Mouse (Mus musculus) embryonic fibroblast, embryonic 13.5 days (primary cell): ENCODE data around the gene Pfkfb2. TPM values are rescaled to one million over a fixed set of nuclear protein-coding genes. Genes with fewer than 3 reads are reported as not detected.

Experiments
- H3K27ac ChIP-seq: 2 replicates; pipeline ENCODE4 v1.5.1; 2012; ENCODE audit warnings: low read length, control low read depth, inconsistent platforms; ENCODE audit not compliant: insufficient read depth
- H3K4me1 ChIP-seq: 2 replicates; pipeline ENCODE4 v1.6.1; 2011; ENCODE audit warnings: low read length; ENCODE audit not compliant: control insufficient read depth, insufficient read depth
- H3K4me3 ChIP-seq: 2 replicates; pipeline ENCODE4 v1.5.1; 2011; ENCODE audit warnings: mild to moderate bottlenecking, control low read depth, low read length; ENCODE audit not compliant: insufficient read depth
- CTCF ChIP-seq: IDR thresholded peaks from 2 replicates; pipeline ENCODE4 v1.5.1; 2011; ENCODE audit warnings: mild to moderate bottlenecking, control low read depth, low read length, moderate library complexity, borderline replicate concordance; ENCODE audit not compliant: insufficient read depth
- POLR2A ChIP-seq: IDR thresholded peaks from 2 replicates; pipeline ENCODE4 v1.6.1; 2011; ENCODE audit warnings: low read depth, mild to moderate bottlenecking, control low read depth, low read length, moderate library complexity
- polyA plus RNA-seq: library from polyadenylated mRNA; stranded (reverse); fragments of >200 nt; gene quantifications from 2 replicates; pipeline ENCODE4 v1.2.4, GENCODE M21; 2011; ENCODE audit warnings: low read depth; ENCODE audit not compliant: missing spikeins, insufficient read length

Gene Pfkfb2
- polyA plus RNA-seq, 1 experiment = 16.1 TPM

GRCm38 (mm10) chr1:130761597-130761996 is 32.5 kb upstream of the Pfkfb2 start:
- H3K4me1 ChIP-seq = no peaks in the 10 kb centered on the region
- no peak overlapping the region for H3K4me3 ChIP-seq
- no peak overlapping the region for H3K27ac ChIP-seq
- TF ChIP-seq POLR2A (no peak), CTCF (no peak)

GRCm38 (mm10) chr1:130759689-130760088 is 30.6 kb upstream of the Pfkfb2 start:
- H3K4me3 ChIP-seq = no peak overlapping the region
- no peaks in the 10 kb centered on the region for H3K4me1 ChIP-seq
- TF ChIP-seq CTCF (no peak), POLR2A (no peak)
- H3K27ac ChIP-seq = no peak overlapping the region

GRCm38 (mm10) chr1:130746819-130747218 is 17.8 kb upstream of the Pfkfb2 start:
- Histone ChIP-seq H3K4me3 (no peak overlapping the region), H3K4me1 (peaks cover 8% of the 10 kb centered on the region; the same call in 1 of the 2 replicates), H3K27ac (no peak overlapping the region)
- TF ChIP-seq POLR2A (no peak), CTCF (no peak)

- no peak overlapping the region for H3K27ac ChIP-seq
- H3K4me3 ChIP-seq = no peak overlapping the region
- peaks cover 14% of the 10 kb centered on the region; the same call in 1 of the 2 replicates for H3K4me1 ChIP-seq
- no peak for TF ChIP-seq POLR2A
- no peak for TF ChIP-seq CTCF
Measured at GRCm38 (mm10) chr1:130745591-130745990, 16.5 kb upstream of the Pfkfb2 start.

- H3K4me3 ChIP-seq = no peak overlapping the region
- peaks cover 16% of the 10 kb centered on the region; the same call in 1 of the 2 replicates for H3K4me1 ChIP-seq
- TF ChIP-seq CTCF (no peak), POLR2A (no peak)
- no peak overlapping the region for H3K27ac ChIP-seq
Measured at GRCm38 (mm10) chr1:130744961-130745360, 15.9 kb upstream of the Pfkfb2 start.

GRCm38 (mm10) chr1:130744217-130744616 is 15.2 kb upstream of the Pfkfb2 start:
- Histone ChIP-seq H3K4me1 (peaks cover 16% of the 10 kb centered on the region; the same call in 1 of the 2 replicates), H3K27ac (no peak overlapping the region), H3K4me3 (no peak overlapping the region)
- TF ChIP-seq CTCF = no peak
- TF ChIP-seq POLR2A = no peak

GRCm38 (mm10) chr1:130743775-130744174 is 14.7 kb upstream of the Pfkfb2 start:
- Histone ChIP-seq H3K27ac (no peak overlapping the region), H3K4me3 (no peak overlapping the region), H3K4me1 (peaks cover 16% of the 10 kb centered on the region; the same call in 1 of the 2 replicates)
- no peak for TF ChIP-seq CTCF
- no peak for TF ChIP-seq POLR2A

- Histone ChIP-seq H3K4me3 (no peak overlapping the region), H3K27ac (no peak overlapping the region), H3K4me1 (peaks cover 13% of the 10 kb centered on the region; the same call in 1 of the 2 replicates)
- TF ChIP-seq POLR2A = no peak
- no peak for TF ChIP-seq CTCF
Measured at GRCm38 (mm10) chr1:130742201-130742600, 13.1 kb upstream of the Pfkfb2 start.

GRCm38 (mm10) chr1:130740781-130741720 is 12.0 kb upstream of the Pfkfb2 start:
- TF ChIP-seq POLR2A = no peak
- no peak for TF ChIP-seq CTCF

GRCm38 (mm10) chr1:130740227-130740648 is 11.2 kb upstream of the Pfkfb2 start:
- no peak for TF ChIP-seq CTCF
- no peak for TF ChIP-seq POLR2A
- H3K4me3 ChIP-seq = no peak overlapping the region
- peaks cover 12% of the 10 kb centered on the region for H3K4me1 ChIP-seq
- no peak overlapping the region for H3K27ac ChIP-seq

More at GRCm38 (mm10) chr1:130740781-130741720, 12.0 kb upstream of the Pfkfb2 start:
- Histone ChIP-seq H3K27ac (no peak overlapping the region), H3K4me3 (no peak overlapping the region), H3K4me1 (peaks cover 8% of the 10 kb centered on the region; the same call in 1 of the 2 replicates)

GRCm38 (mm10) chr1:130739636-130740035 is 10.6 kb upstream of the Pfkfb2 start:
- no peak overlapping the region for H3K4me3 ChIP-seq
- H3K27ac ChIP-seq = no peak overlapping the region
- no peak for TF ChIP-seq POLR2A
- TF ChIP-seq CTCF = no peak
- peaks cover 16% of the 10 kb centered on the region for H3K4me1 ChIP-seq
